Mouse (Mus musculus) forebrain, embryonic 16.5 days (tissue): ENCODE measurements around the gene Zfp473. TPM values are rescaled to one million over a fixed set of nuclear protein-coding genes. Genes with fewer than 3 reads are reported as not detected.

Source experiments
- ATAC-seq: fragments of 200-750 bp; cut with Nextera tagmentation; 2 replicates; pipeline ENCODE4 v1.8.0; 2017; ENCODE audit warnings: mild to moderate bottlenecking, moderate library complexity
- H3K27ac ChIP-seq: fragments of 300-500 bp; sonication (generic); 2 replicates; pipeline ENCODE4 v1.5.1; 2014; ENCODE audit warnings: low read length, control low read depth
- H3K27me3 ChIP-seq: fragments of 300-500 bp; sonication (generic); replicated peaks from 2 replicates; pipeline ENCODE4 v1.6.1; 2014; ENCODE audit warnings: low read length; ENCODE audit not compliant: control insufficient read depth, insufficient read depth
- H3K36me3 ChIP-seq: fragments of 300-500 bp; sonication (generic); 2 replicates; pipeline ENCODE4 v1.6.1; 2014; ENCODE audit not compliant: control insufficient read depth, insufficient read depth
- H3K4me1 ChIP-seq: fragments of 300-500 bp; sonication (generic); replicated peaks from 2 replicates; pipeline ENCODE4 v1.6.1; 2014; ENCODE audit warnings: low read length; ENCODE audit not compliant: control insufficient read depth, insufficient read depth
- H3K4me2 ChIP-seq: fragments of 300-500 bp; sonication (generic); 2 replicates; pipeline ENCODE4 v1.6.1; 2014; ENCODE audit warnings: mild to moderate bottlenecking, low read length, control low read depth
- H3K4me3 ChIP-seq: fragments of 300-500 bp; sonication (generic); replicated peaks from 2 replicates; pipeline ENCODE4 v1.5.1; 2014; ENCODE audit warnings: mild to moderate bottlenecking, low read length, control low read depth
- H3K9ac ChIP-seq: fragments of 300-500 bp; sonication (generic); replicated peaks from 2 replicates; pipeline ENCODE4 v1.6.1; 2014; ENCODE audit warnings: low read depth, low read length, control low read depth
- H3K9me3 ChIP-seq: fragments of 300-500 bp; sonication (generic); 2 replicates; pipeline ENCODE4 v1.6.1; 2016; ENCODE audit warnings: low read length; ENCODE audit not compliant: control insufficient read depth
- WGBS: fragments of 180-500 bp; shearing (Covaris S2); extraction: QIAGEN DNeasy Blood & Tissue Kit; methylation state at CpG from one replicate; pipeline ENCODE4 v1.1.7; 2014; 5-methylcytosine and 5-hydroxymethylcytosine counted together
- polyA plus RNA-seq: library from polyadenylated mRNA; unstranded; fragments of >200 nt; fragmentation: Nextera tagmentation; extraction: Ambion mirVana; gene quantifications from 2 replicates; pipeline ENCODE4 v1.2.1, GENCODE M21; 2015

Gene Zfp473
- polyA plus RNA-seq, 1 experiment from 2014 or later: 1.1 TPM

DNA sequence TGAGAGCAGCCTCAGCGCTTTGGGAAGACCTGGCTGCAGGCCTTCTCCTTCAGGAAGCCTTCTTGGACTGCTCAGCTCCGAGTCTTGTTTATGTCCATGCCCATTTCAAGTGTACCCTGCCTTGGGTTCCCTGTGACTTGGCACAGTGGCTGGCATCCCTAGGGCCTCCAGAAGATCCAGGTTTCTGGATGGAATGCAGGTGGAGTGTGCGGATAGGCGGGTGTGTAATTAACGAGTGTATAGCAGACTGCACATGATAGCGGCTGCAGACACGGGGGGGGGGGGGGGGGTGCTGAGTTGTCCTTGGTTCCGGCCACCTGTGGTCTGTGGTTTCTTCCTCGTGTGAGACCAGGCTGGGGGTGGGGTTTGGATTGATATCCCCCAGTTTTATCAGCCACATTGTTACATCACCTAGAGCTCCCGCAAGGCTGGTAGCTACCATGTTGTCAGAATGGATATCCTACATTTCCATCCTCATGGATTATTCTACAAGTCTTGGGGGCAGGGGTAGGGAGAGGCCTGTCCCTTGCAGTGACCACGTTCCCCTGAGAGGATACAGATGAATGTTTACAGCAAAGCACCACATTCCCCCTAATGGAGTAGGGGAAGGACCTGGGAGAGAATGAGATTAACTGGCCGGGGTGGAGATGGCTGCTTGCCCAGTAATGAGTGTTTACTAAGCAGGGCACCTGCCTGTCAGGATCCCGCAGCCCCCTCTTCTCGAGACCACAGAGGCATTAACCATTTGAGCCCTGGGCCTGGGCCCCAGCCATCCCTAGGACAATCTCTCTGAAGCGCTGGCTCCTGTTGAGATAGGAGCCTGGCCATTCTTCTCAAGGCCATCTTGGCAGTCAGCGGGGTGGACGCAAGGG is 65.1 kb downstream of the Zfp473 start:
- 39% methylated on average over 16 of the region's 17 CpGs for WGBS
- Histone ChIP-seq H3K36me3 (no peaks in the 10 kb centered on the region), H3K27ac (no peak overlapping the region), H3K9me3 (no peaks in the 10 kb centered on the region), H3K4me1 (no peaks in the 10 kb centered on the region; the same call in 1 of the 2 replicates), H3K27me3 (no peaks in the 10 kb centered on the region), H3K4me2 (no peak overlapping the region), H3K4me3 (no peak overlapping the region), H3K9ac (no peak overlapping the region; the same call in 1 of the 2 replicates)
- ATAC-seq: peak; percentile 74

- no peak for ATAC-seq
- Histone ChIP-seq H3K27me3 (no peaks in the 10 kb centered on the region), H3K27ac (no peak overlapping the region), H3K9ac (no peak overlapping the region), H3K4me2 (no peak overlapping the region), H3K36me3 (no peaks in the 10 kb centered on the region), H3K4me1 (no peaks in the 10 kb centered on the region; the same call in 1 of the 2 replicates), H3K9me3 (no peaks in the 10 kb centered on the region), H3K4me3 (no peak overlapping the region)
- WGBS: 86% methylated on average over 8 of the region's 8 CpGs
Measured at GRCm38 (mm10) chr7:44683656-44684055, 67.2 kb downstream of the Zfp473 start.

Other genes starting within 250 kb of the Zfp473 start
- 0.05 and 0.12 TPM in 2 replicates for gene Mybpc2, start 226.4 kb downstream of the Zfp473 start, polyA plus RNA-seq
- gene Spib, start 219.0 kb downstream of the Zfp473 start, polyA plus RNA-seq: not detected in 2 replicates
- gene Pold1, start 202.2 kb downstream of the Zfp473 start, polyA plus RNA-seq: 46.1 and 48.0 TPM in 2 replicates
- gene Nr1h2, start 197.1 kb downstream of the Zfp473 start, polyA plus RNA-seq: 69.8 and 80.2 TPM in 2 replicates
- gene Napsa, start 178.7 kb downstream of the Zfp473 start, polyA plus RNA-seq: 0.42 and 1.4 TPM in 2 replicates
- 2.8 and 4.0 TPM in 2 replicates for gene Kcnc3, start 160.4 kb downstream of the Zfp473 start, polyA plus RNA-seq
- 1.6 and 1.7 TPM in 2 replicates for gene Myh14, start 80.2 kb downstream of the Zfp473 start, polyA plus RNA-seq
- not detected in 2 replicates for gene Izumo2, start 42.3 kb downstream of the Zfp473 start, polyA plus RNA-seq
- gene Vrk3, start 2.6 kb downstream of the Zfp473 start, polyA plus RNA-seq: 34.6 and 36.0 TPM in 2 replicates
- gene Nup62, start 65.0 kb upstream of the Zfp473 start, polyA plus RNA-seq: 53.9 and 56.1 TPM in 2 replicates
- 0.44 and 2.3 TPM in 2 replicates for gene Il4i1, start 65.3 kb upstream of the Zfp473 start, polyA plus RNA-seq
- 3.4 and 3.7 TPM in 2 replicates for gene Atf5, start 65.6 kb upstream of the Zfp473 start, polyA plus RNA-seq
- gene Akt1s1, start 97.9 kb upstream of the Zfp473 start, polyA plus RNA-seq: 103 and 110 TPM in 2 replicates
- gene Tbc1d17, start 98.0 kb upstream of the Zfp473 start, polyA plus RNA-seq: 121 and 122 TPM in 2 replicates
- gene Pnkp, start 106.1 kb upstream of the Zfp473 start, polyA plus RNA-seq: 29.4 and 32.6 TPM in 2 replicates
- 551 and 582 TPM in 2 replicates for gene Ptov1, start 118.7 kb upstream of the Zfp473 start, polyA plus RNA-seq
- gene Med25, start 141.7 kb upstream of the Zfp473 start, polyA plus RNA-seq: 158 and 166 TPM in 2 replicates
- 21.1 and 21.2 TPM in 2 replicates for gene Fuz, start 145.0 kb upstream of the Zfp473 start, polyA plus RNA-seq
- 111 and 113 TPM in 2 replicates for gene Ap2a1, start 178.4 kb upstream of the Zfp473 start, polyA plus RNA-seq
- gene Tsks, start 192.2 kb upstream of the Zfp473 start, polyA plus RNA-seq: 0.15 TPM in 1 of 2 replicates, not detected in the other
- 49.1 and 63.9 TPM in 2 replicates for gene Cpt1c, start 223.8 kb upstream of the Zfp473 start, polyA plus RNA-seq
- 646 and 707 TPM in 2 replicates for gene Prmt1, start 235.5 kb upstream of the Zfp473 start, polyA plus RNA-seq
- gene Irf3, start 246.6 kb upstream of the Zfp473 start, polyA plus RNA-seq: 56.2 and 60.6 TPM in 2 replicates
- 15.3 and 16.0 TPM in 2 replicates for gene Bcl2l12, start 247.7 kb upstream of the Zfp473 start, polyA plus RNA-seq